Mouse (Mus musculus) embryo, embryonic 11 days (tissue): ENCODE data around the gene Tmem52.
"Not testable (repeated sequence)": the region's sequence is repeated elsewhere in the genome, so short reads cannot be mapped to it uniquely, and the experiment has no call there.

Experiments
- DNase-seq: peaks from one replicate; pipeline ENCODE4 v3.0.0-alpha.2; 2015

Tmem52 gene

GRCm38 (mm10) chr4:155468952-155469351, at the start of gene Tmem52:
TSS of gene Tmem52 (plus strand) at chr4:155469114.
- DNase-seq, result peak; percentile 70

GRCm38 (mm10) chr4:155420137-155420536, 48.8 kb upstream of the Tmem52 start:
- DNase-seq, result no peak

DNA sequence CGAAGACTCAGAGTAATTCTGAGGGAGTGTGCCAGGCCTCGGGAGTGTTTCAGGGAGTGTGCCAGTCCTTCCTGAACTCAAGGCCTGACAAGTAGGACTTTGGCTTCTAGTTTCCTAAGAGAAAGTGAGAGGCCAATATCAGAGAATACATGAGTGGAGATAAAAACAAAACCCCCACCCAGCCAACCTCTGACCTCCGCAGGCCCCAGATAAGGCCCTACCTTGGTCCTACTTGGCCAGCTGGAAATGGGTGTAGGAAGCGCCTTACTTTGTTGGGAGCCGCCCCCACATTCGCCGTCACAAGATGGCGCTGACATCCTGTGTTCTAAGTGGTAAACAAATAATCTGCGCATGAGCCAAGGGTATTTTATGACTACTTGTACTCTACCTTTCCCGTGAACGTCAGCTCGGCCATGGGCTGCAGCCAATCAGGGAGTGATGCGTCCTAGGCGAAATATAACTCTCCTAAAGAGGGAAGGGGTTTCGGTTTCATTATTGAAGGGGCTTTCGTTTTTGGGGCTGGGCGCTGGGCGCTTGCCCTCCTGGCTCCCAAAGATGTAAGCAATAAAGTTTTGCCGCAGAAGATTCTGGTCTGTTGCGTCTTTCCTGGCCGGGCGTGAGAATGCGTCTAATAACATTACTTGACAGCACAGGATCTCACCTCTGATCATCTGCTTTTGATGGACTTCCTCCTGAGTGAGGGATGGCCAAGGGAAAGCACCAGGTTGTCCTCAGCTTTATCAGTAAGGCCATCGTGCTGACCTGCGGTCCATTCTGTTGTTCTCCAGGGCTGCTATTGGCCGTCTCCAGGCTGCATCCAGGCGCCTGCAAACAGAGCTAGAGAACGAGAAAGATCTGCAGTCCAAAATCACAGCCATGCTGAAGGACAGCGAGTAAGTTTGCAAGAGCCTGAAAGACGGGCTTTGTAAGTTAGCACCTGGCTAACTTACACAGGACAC, 47.2 kb upstream of the Tmem52 start:
- not testable (repeated sequence) for DNase-seq

GRCm38 (mm10) chr4:155423988-155424387, 44.9 kb upstream of the Tmem52 start:
- DNase-seq, result no peak

- DNase-seq, result no peak
Observed at GRCm38 (mm10) chr4:155426272-155426671, 42.6 kb upstream of the Tmem52 start.

- DNase-seq, result no peak
Observed at GRCm38 (mm10) chr4:155428442-155428841, 40.5 kb upstream of the Tmem52 start.

DNA sequence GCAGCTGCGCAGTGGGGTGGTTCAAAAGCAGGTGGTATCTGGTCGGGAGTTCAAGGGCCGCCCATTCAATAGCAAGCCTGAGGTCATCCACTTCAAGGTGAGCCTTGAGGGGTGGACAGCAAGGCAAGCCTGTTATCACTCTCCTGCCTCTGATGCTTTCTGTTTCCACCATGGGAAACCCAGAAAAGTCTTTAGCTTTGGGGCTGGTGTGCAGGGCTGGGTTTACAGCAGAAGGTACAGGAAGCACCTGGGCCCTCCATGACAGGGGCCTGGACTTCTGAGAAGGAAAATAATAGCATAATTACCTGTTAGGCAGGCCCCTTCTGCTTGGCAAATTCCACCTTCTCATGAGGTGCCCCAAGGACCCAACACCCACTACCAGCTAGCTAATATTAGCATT, 39.7 kb upstream of the Tmem52 start:
- DNase-seq, result no peak

- DNase-seq, result no peak
Observed at GRCm38 (mm10) chr4:155432358-155432757, 36.6 kb upstream of the Tmem52 start.

GRCm38 (mm10) chr4:155433993-155434392, 34.9 kb upstream of the Tmem52 start:
- DNase-seq, result no peak

DNA sequence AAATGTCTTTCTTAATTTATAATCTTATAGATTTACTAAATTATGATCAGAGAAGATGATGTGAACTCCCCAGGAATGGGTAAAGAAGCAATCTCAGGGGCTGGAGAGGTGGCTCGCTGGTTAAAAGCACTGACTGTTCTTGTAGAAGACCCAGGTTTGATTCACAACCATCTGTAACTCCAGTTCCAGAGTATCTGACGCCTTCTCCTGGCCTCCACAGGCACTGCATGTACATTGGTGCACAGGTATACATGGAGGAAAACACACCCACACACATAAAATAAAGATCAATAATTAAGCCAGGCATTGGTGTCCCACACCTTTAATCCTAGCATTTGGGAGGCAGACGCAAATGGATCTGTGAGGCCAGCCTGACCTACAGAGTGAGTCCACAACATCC, 26.1 kb upstream of the Tmem52 start:
- DNase-seq, result no peak

- peak; percentile 44 for DNase-seq
Observed at GRCm38 (mm10) chr4:155451597-155451996, 17.3 kb upstream of the Tmem52 start.

DNA sequence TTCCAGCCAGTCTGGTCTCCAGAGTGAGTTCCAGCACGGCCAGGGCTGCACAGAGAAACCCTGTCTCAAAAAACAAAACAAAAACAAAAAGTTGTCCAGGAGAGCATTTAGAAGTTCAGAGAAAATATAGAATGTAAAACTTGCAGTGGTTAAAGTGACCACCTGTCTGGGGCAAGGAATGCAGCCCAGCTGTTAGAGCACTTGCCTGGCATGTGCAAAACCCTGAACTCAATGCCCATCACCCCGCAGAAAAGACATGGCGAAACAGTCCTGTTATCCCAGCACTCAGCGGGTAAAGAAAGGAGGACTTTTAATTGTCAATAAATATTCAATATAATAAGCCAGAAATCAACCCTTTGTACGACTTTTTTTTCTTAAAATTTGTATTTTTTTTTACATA, 10.3 kb upstream of the Tmem52 start:
- DNase-seq, result no peak

DNA sequence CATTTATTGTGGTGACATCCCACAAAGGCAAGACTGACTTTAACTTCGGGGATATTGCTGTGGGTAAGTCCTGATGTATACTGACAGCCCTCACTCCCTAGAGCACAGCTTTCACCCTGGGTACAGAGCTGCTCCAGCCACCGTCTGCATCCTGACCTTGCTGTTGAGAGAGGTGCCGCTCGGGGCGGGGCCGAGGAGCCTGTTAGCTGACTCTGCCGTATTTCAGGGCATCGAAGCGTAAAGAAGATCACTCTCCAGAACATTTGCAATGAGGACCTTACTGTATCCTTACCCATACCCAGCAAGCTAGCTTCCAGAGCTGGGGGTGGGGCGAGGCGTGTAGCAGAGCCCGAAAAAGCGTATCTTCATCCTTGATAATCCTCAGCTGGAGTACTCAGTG, 5.9 kb upstream of the Tmem52 start:
- no peak for DNase-seq

DNA sequence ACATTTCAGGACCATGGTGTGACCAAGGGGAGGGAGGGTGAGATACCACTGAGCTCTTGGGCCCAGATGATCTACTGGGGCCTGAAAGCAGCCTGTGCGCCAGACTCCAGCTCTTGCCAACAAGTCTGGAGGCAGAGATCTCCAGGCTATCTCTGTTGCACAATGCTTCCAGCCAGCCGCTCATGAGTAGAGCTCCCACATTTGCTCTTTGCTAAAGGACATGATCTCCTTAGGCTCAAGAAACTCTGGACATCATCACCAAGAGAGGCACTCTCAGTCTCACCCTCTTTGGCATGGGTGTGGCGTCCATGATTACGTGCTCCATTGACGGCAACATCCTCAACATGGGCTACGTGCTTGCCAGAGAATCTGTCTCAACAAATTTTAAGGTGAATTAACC, 5.3 kb upstream of the Tmem52 start:
- no peak for DNase-seq

GRCm38 (mm10) chr4:155464061-155464460, 4.9 kb upstream of the Tmem52 start:
- no peak for DNase-seq

GRCm38 (mm10) chr4:155465607-155466006, 3.3 kb upstream of the Tmem52 start:
- no peak for DNase-seq

- DNase-seq, result no peak
Observed at GRCm38 (mm10) chr4:155466080-155466479, 2.8 kb upstream of the Tmem52 start.

DNA sequence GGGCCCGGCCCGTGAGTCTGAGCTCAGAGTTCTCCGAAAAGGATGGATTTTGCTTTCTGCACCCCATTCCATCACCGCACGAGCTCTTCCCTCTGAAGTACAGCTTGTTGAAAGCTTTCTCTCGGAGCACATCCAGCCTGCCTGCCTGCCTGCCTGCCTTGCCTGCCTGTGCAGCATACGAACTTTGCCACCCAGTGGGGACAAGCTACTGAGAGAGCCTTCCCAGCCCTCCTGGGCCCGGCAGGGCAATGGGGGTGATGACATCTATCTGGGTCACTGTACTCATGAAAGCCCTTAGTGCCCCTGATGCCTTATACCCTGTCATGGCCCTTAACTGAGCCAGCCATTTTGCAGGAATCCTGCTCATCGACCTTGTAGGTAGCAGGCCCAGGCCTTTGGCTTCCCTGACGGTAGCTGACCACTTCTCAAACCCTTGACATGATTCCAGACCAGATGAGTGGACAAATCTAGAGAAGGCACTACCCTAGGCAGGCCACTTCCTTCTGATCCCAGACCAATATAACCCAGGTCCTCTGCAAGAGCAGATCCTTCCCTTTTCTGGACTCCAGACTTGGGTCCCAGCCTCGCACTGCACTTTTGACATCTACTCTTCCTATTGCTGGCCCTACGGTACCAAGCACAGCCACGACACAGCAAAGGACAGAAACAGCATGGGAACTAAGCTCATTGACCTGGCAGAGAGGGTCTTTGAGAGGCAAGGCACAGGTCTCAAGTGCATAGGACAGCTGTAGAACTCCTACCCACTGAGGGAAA, 1.5 kb upstream of the Tmem52 start:
- no peak for DNase-seq

DNA sequence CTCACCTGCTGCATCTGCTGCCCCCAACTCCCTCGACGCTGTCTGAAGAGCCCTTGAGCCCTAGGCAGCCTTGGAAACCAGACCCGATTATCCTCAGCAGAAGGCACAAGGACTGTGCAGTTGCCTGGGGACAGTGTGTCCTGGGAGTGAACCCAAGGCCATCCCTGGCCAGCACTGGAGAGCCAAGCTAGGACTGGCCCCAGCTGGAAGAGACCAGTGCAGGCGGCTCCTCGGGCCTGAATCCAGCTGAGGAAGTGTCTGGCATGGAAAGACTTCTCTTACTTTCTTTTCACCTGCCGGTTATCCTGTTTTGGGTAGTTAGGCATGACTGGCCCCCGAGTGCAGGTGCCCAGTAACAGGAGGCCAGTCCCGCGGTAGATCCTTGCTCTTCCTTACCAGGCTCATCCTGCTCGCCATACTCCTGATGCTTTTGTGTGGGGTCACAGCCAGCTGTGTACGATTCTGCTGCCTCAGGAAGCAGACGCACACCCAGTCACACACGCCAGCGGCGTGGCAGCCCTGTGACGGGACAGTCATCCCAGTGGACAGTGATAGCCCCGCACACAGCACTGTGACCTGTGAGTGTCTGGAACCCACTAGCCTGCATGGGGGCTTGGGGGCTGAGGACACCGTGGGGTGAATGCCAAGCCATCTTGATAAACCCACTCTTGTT, 812 bp downstream of the Tmem52 start:
- DNase-seq, result no peak

- DNase-seq, result no peak
Observed at GRCm38 (mm10) chr4:155470263-155470953, 1.5 kb downstream of the Tmem52 start.

- DNase-seq, result no peak
Observed at GRCm38 (mm10) chr4:155470997-155471396, 2.1 kb downstream of the Tmem52 start.

- DNase-seq, result no peak
Observed at GRCm38 (mm10) chr4:155471406-155471805, 2.5 kb downstream of the Tmem52 start.
